Mouse (Mus musculus) heart, adult 2 months (tissue): ENCODE measurements around the gene Serpina12.

Source experiments
- CTCF ChIP-seq: fragments of 200-600 bp; IDR thresholded peaks from 2 replicates; pipeline ENCODE4 v1.8.1; 2022; ENCODE audit warnings: antibody characterized with exemption, mild to moderate bottlenecking, moderate library complexity
- EP300 ChIP-seq: fragments of 200-500 bp; IDR thresholded peaks from 2 replicates; pipeline ENCODE4 v1.6.1; 2011; ENCODE audit warnings: low read depth, low read length, control low read depth; ENCODE audit not compliant: insufficient read depth

- no peak for TF ChIP-seq EP300
- TF ChIP-seq CTCF: no peak
Measured at GRCm38 (mm10) chr12:104042753-104043152, 1.5 kb downstream of the Serpina12 start.
